Mouse (Mus musculus) kidney, postnatal 10 days (tissue): ENCODE data around the gene Erf.

Experiments used
- DNase-seq: peaks from one replicate; pipeline ENCODE4 v3.0.0; 2021; ENCODE audit warnings: mixed read lengths

Gene Erf

GRCm38 (mm10) chr7:25250141-25250972 lies at the start of gene Erf:
Erf (minus strand) TSS chr7:25250761.
- peak; percentile 98 for DNase-seq

DNA sequence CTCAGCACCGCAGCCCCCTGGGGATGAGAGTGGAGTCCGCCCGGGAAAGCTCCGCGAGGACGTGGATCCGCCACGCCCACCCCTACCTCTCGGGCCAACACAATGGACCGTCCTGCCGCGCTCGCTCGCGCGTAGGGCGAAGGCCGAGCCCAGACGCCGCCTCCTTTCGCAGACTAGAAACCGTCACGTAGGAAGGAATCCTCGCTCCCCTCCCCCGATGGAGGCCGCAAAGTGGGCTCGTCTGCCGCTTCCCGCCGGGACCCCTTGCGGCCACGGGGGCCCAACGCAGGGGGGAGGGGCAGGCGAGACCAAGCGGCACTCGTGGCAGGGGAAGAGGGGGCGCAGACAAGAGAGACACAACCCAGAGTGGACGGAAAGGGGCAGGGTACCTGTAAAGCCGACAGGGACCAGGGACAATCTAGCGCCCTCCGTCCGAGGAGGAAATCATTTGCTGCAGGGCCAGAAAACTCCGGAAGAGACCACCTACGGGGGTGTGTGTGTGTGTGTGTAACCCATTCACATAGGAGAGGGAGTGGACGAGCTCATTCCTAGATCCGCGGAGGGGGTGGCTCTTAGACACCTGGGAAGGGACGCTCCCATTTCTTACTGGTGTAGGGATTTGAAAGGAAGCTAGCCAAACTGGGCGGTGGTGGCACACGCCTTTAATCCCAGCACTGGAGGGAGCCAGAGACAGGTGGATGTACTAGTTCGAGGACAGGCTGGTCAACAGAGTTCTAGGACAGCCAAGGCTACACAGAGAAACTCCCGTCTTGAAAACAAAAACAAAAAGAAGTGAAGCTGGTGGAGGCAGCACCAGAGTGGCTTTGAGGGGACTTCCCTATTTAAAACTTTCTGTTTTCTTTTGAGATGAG lies 47.1 kb upstream of the Erf start, which contains the start of gene Pafah1b3:
TSS of gene Pafah1b3 (minus strand) at position 533 of the 872 bp plus-strand sequence.
- DNase-seq = peak; percentile 89

GRCm38 (mm10) chr7:25296945-25297453 lies 46.4 kb upstream of the Erf start:
- DNase-seq = peak; percentile 70

GRCm38 (mm10) chr7:25294960-25295722 lies 44.6 kb upstream of the Erf start:
- DNase-seq = no peak

DNA sequence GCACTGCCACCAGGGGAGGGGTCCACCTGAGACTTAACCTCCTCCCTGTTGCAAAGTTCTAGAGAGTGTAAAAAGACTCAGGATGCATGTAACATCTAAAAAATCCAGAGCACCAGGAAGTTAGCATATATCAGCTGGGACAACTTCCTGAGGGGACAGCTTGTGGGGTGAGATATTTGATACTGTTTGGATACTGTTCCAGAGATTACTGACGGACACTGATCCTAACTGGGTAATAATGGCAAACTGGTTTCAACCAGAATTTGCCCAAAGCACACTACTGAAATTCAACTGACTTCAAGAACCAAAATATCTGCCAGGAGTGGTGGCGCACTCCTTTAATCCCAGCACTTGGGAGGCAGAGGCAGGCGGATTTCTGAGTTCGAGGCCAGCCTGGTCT lies 43.9 kb upstream of the Erf start:
- no peak for DNase-seq

DNA sequence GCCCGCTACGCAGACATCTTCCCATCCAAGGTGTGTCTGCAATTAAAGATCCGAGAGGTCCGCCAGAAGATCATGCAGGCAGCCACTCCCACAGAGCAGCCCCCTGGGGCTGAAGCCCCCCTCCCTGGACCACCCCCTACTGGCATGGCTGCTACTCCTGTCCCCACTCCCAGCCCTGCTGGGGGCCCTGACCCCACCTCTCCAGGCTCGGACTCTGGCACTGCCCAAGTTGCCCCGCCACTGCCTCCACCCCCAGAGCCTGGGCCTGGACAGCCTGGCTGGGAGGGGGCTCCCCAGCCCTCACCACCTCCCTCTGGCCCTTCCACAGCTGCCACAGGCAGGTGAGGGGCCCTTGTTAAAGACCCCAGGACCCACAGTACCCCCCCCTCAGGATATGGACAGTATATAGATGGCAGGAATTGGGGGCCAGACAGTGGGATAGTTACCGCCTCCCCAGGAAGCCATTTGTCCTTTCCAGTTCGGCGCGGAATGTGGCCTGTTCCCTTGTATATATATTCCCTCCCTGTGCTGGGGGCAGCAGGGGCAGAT lies 42.7 kb upstream of the Erf start:
- peak; percentile 12 for DNase-seq

DNA sequence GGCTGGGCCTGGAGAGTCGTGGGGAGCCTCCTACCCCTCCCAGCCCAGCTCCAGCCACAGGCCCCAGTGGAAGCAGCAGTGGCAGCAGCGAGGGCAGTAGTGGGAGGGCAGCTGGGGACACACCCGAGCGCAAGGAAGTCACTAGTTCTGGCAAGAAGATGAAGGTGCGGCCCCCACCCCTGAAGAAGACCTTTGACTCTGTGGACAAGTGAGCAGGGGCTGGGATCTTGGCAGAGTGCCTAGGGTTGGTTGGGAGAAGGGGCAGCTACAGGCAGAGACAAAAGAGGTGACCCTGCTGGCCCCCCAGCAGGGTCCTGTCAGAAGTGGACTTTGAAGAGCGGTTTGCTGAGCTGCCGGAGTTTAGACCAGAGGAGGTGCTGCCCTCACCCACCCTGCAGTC lies 41.5 kb upstream of the Erf start:
- peak; percentile 66 for DNase-seq

DNA sequence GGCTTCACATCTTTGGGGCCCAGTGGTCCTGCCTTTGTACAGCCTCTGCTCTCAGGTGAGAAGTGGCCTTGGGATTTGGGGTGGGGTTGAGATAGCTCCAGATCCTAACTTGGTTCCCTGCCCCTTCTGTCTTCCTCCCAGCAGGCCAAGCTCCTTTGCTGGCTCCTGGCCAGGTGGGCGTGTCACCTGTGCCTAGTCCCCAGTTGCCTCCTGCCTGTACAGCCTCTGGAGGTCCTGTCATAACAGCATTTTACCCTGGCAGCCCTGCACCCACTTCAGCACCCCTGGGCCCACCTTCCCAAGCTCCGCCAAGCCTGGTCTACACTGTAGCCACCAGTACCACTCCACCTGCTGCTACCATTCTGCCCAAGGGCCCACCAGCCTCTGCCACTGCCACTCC lies 40.4 kb upstream of the Erf start:
- DNase-seq = peak; percentile 84

DNA sequence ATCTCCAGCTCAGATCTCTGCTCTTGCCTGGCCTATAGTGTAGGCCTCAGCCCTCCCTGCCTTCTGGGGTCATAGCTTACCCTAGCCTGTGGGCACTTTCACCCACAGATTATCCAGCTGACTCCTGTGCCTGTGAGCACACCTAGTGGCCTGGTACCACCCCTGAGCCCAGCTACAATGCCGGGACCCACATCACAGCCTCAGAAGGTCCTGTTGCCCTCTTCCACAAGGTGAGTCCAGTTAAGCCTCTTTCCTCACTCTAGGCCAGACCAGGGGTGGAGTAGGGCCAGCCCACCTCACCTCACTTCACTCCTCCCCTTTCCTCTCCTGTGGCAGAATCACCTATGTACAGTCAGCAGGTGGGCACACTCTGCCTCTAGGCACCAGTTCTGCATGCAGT lies 39.9 kb upstream of the Erf start:
- DNase-seq = no peak

DNA sequence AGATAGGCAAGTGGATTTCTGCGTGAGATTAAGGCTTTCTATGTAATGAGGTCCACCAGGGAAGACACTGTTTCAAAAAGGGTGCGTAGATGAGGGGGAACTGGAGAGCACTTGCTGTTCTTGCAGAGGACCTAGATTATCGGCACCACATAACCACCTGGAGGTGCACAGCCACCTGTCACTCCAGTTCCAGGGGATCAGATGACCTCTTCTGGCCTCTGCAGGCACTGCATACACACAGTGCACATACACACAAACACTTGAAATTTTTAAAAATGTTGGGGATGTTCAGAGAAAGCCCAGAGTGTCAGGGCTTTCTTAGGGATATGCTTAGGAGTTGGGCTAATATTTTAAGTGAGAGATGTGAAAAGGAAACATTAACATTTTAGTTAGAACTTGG lies 39.4 kb upstream of the Erf start:
- DNase-seq = no peak

- no peak for DNase-seq
These were observed 38.2 kb upstream of the Erf start for GRCm38 (mm10) chr7:25288721-25289120.

GRCm38 (mm10) chr7:25288011-25288410 lies 37.5 kb upstream of the Erf start:
- no peak for DNase-seq

DNA sequence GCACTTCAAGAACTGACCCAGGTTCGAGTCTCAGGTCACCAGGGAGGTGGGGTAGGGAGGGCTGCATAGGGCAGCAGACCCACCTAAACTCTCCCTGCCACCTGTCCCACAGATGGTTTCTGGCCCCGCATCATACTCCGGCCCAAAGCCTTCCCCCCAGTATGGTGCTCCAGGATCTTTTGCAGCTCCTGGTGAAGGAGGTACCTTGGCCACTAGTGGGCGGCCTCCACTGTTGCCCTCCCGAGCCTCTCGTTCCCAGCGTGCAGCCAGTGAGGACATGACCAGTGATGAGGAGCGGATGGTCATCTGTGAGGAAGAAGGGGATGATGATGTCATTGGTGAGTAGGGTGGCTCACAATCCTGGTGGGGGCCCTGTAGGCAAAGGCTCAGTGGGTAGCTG lies 36.4 kb upstream of the Erf start:
- DNase-seq = peak; percentile 17

GRCm38 (mm10) chr7:25285511-25286238 lies 35.1 kb upstream of the Erf start:
- no peak for DNase-seq

GRCm38 (mm10) chr7:25284766-25285165 lies 34.2 kb upstream of the Erf start:
- DNase-seq = peak; percentile 47

GRCm38 (mm10) chr7:25284171-25284570 lies 33.6 kb upstream of the Erf start:
- peak; percentile 3 for DNase-seq

DNA sequence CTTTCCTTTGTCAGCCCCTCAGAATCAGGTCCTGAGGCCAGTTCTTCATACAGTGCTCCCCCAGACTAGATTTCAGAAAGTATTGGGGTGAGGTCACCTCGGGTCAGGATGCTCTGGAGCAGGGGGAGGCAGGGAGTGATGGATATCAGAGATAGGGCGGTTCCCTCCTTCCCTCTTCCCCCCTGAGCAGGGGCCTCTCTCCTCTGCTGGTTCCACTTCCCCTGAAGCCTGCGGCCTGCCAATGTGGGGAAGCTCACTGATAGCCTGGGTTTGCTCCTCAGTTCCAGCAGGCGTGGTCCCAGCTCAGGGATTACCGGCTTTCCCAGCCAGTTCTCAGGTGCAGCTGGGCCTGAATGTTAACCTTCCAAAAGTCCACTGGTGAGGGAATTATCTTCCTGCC lies 33.1 kb upstream of the Erf start:
- peak; percentile 29 for DNase-seq

DNA sequence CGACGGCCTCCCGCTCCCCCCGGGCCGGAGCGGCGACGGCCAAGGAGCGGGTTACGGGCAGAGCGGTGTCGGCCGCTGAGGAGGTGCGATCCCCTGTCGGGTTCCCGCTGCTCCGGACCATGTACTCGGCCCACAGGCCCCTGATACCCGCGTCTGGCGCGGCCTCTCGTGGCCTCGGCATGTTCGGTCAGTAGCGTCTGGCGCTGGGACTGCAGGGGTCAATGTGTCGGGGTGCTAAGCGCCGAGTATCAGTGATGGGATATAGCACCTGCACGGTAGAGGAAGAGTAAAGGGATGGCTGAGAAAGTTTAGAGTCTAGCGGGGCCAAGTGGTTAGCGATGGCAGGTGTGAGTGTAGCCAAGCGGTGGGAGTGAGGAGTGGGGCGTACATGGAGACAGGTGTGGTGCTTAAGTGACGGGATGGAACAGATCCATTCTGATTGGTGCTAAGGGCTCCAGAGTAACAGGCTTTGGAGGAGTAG lies 32.2 kb upstream of the Erf start:
- peak; percentile 73 for DNase-seq

GRCm38 (mm10) chr7:25281734-25282601 lies 31.4 kb upstream of the Erf start:
- peak; percentile 100 for DNase-seq

GRCm38 (mm10) chr7:25281166-25281733 lies 30.7 kb upstream of the Erf start:
- no peak for DNase-seq
